Comparison of ENCODE assay signal across 8 mouse cellular contexts in the genomic region with DNA sequence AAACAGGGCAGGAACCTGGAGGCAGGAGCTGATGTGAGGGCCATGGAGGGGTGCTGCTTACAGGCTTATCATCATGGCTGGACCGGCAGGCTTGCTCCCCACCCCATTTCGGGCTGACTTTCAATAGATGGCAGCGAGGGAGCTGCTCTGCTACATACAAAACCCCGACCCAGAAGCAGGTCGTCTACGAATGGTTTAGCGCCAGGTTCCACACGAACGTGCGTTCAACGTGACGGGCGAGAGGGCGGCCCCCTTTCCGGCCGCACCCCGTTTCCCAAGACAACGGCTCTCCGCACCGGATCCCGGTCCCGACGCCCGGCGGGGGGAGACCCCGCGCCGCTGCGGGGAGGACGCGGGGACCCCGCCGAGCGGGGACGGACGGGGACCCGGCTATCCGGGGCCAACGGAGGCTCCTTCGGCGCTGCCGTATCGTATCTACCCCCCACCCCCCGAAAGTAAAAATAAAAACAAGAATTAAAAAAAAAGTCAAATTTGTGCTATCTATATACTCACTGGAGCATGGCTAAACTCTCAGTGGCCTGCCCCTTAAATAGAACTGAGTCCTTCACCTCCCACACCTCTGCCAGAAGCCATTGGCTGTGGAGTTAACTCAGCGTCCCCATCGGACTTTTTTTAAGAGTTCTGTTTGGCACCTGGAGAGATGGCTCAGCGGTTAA. TPM values are rescaled to one million over a fixed set of nuclear protein-coding genes. Genes with fewer than 3 reads are reported as not detected.
A peak's percentile ranks its signal among the peaks of the same experiment; 100 is the strongest.
DNase-seq lines count a peak whose midpoint lies in the region; ATAC-seq and TF ChIP-seq lines count a peak whose summit lies in the region.

No protein-coding gene starts in this region.

- H3K4me3 ChIP-seq in heart, embryonic 12.5 days = peak overlapping the region; percentile 61
- peak overlapping the region; percentile 43 for H3K4me3 ChIP-seq in ES-Bruce4 (ENCODE audit: low read depth, low read length)
- peak overlapping the region; percentile 38 for H3K4me3 ChIP-seq in forebrain, embryonic 11.5 days (ENCODE audit: low read depth, low read length)

- H3K9ac ChIP-seq in heart, embryonic 12.5 days = peak overlapping the region; percentile 67
- H3K9ac ChIP-seq in ES-Bruce4 (ENCODE audit: low read depth, poor library complexity, severe bottlenecking) = peak overlapping the region; percentile 63
- peak overlapping the region; percentile 52; the same call in 1 of the 2 replicates for H3K9ac ChIP-seq in forebrain, embryonic 11.5 days (ENCODE audit: low read length)

- H3K4me2 ChIP-seq in heart, embryonic 12.5 days = peak overlapping the region; percentile 97
- H3K4me2 ChIP-seq in forebrain, embryonic 11.5 days (ENCODE audit: low read depth, low read length, severe bottlenecking) = peak overlapping the region; percentile 70

- no peaks in the 10 kb centered on the region for H3K36me3 ChIP-seq in heart, embryonic 12.5 days
- H3K36me3 ChIP-seq in ES-Bruce4 (ENCODE audit: control insufficient read depth, insufficient read depth, low read length, poor library complexity, severe bottlenecking) = no peaks in the 10 kb centered on the region
- no peaks in the 10 kb centered on the region for H3K36me3 ChIP-seq in forebrain, embryonic 11.5 days (ENCODE audit: control insufficient read depth, insufficient read depth, low read length)

- intact Hi-C loops in heart, postnatal 25 days (cut with DNase I) = no loop called here

- TF ChIP-seq CTCF in ES-Bruce4 (IDR thresholded peaks at IDR 0.05; ENCODE audit: low read depth, low read length) = no peak

- DNase-seq in heart, postnatal 25 days (ENCODE audit: low spot score) = no peak
- no peak for DNase-seq in forebrain, embryonic 11.5 days (ENCODE audit: low spot score)
- DNase-seq in liver = peak; percentile 59
- DNase-seq in retina, embryonic 14.5 days (ENCODE audit: low spot score) = peak; percentile 28
- DNase-seq in gastrocnemius, postnatal 25 days = no peak
- no peak for DNase-seq in urinary bladder, adult 2 months (ENCODE audit: low spot score)

- TF ChIP-seq EP300 in ES-Bruce4 (IDR thresholded peaks at IDR 0.05; ENCODE audit: insufficient read depth, low read depth, low read length) = no peak

- TF ChIP-seq POLR2A in ES-Bruce4 (IDR thresholded peaks at IDR 0.05; ENCODE audit: insufficient read depth, low read length) = no peak

- no peak overlapping the region for H3K27ac ChIP-seq in heart, embryonic 12.5 days (ENCODE audit: poor library complexity, severe bottlenecking)
- H3K27ac ChIP-seq in ES-Bruce4 (ENCODE audit: insufficient read depth, low read length) = no peak overlapping the region
- H3K27ac ChIP-seq in forebrain, embryonic 11.5 days (ENCODE audit: low read depth, low read length) = no peak overlapping the region

- 0 out of 2 replicates have a peak, but pooled peaks cover 5% of the 10 kb centered on the region for H3K4me1 ChIP-seq in heart, embryonic 12.5 days (replicated peaks)
- H3K4me1 ChIP-seq in ES-Bruce4 (ENCODE audit: control insufficient read depth, insufficient read depth, low read length) = no peaks in the 10 kb centered on the region
- H3K4me1 ChIP-seq in forebrain, embryonic 11.5 days (replicated peaks; ENCODE audit: control insufficient read depth, insufficient read depth, low read length) = no peaks in the 10 kb centered on the region

- H3K9me3 ChIP-seq in heart, embryonic 12.5 days (replicated peaks) = no peaks in the 10 kb centered on the region
- H3K9me3 ChIP-seq in ES-Bruce4 (replicated peaks; ENCODE audit: control insufficient read depth, insufficient read depth, low read length, poor library complexity, severe bottlenecking) = no peaks in the 10 kb centered on the region
- no peaks in the 10 kb centered on the region for H3K9me3 ChIP-seq in forebrain, embryonic 11.5 days (ENCODE audit: control insufficient read depth, low read length)

- 2% methylated on average over 47 of the region's 47 CpGs for WGBS in heart, embryonic 12.5 days
- WGBS in forebrain, embryonic 11.5 days = 2% methylated on average over 47 of the region's 47 CpGs

- peak; percentile 86 for ATAC-seq in heart, embryonic 12.5 days (ENCODE audit: insufficient number of reproducible peaks, low FRiP score)
- ATAC-seq in forebrain, embryonic 11.5 days (replicated peaks; ENCODE audit: low FRiP score) = peak; percentile 48; the same call in 1 of the 2 replicates

- no peaks in the 10 kb centered on the region for H3K27me3 ChIP-seq in heart, embryonic 12.5 days (replicated peaks)
- H3K27me3 ChIP-seq in ES-Bruce4 (ENCODE audit: control insufficient read depth, insufficient read depth, low read length, poor library complexity, severe bottlenecking) = no peaks in the 10 kb centered on the region
- H3K27me3 ChIP-seq in forebrain, embryonic 11.5 days (ENCODE audit: control insufficient read depth, insufficient read depth, low read length) = peaks cover 3% of the 10 kb centered on the region; the same call in 1 of the 2 replicates

RNA-seq across cellular contexts. Expression of a gene that starts 9.5 kb away (rescaled TPM):
- polyA plus RNA-seq in heart, embryonic 12.5 days (2016; fragmentation: Nextera tagmentation; extraction: Ambion mirVana) = 27.1 and 27.6 TPM in 2 replicates
- 10 to 100 TPM; 21.4 to 23.6 TPM for total RNA-seq in heart, postnatal 25 days (2021)
- polyA plus RNA-seq in ES-Bruce4 (2011; ENCODE audit: insufficient read depth, insufficient read length, low read depth, missing spikeins) = 73.4 and 74.4 TPM in 2 replicates
- polyA plus RNA-seq in forebrain, embryonic 11.5 days (2014; fragmentation: Nextera tagmentation; extraction: Ambion mirVana) = 38.3 and 41.4 TPM in 2 replicates
- total RNA-seq in gastrocnemius, postnatal 25 days (2021) = 1 to 10 TPM; 2.4 to 2.8 TPM
- 35.7 and 38.3 TPM in 2 replicates for polyA plus RNA-seq in urinary bladder, adult 2 months (2012; rRNA removed)

RNA-seq across cellular contexts. Expression of a gene that starts 32.1 kb away (rescaled TPM):
- 79.7 and 83.1 TPM in 2 replicates for polyA plus RNA-seq in heart, embryonic 12.5 days (2016; fragmentation: Nextera tagmentation; extraction: Ambion mirVana)
- total RNA-seq in heart, postnatal 25 days (2021) = 10 to 100 TPM; 87.3 to 94.7 TPM
- 43.7 and 46.1 TPM in 2 replicates for polyA plus RNA-seq in ES-Bruce4 (2011; ENCODE audit: insufficient read depth, insufficient read length, low read depth, missing spikeins)
- 75.2 and 78.5 TPM in 2 replicates for polyA plus RNA-seq in forebrain, embryonic 11.5 days (2014; fragmentation: Nextera tagmentation; extraction: Ambion mirVana)
- total RNA-seq in gastrocnemius, postnatal 25 days (2021) = 10 to 100 TPM; 32.6 to 41.3 TPM
- polyA plus RNA-seq in urinary bladder, adult 2 months (2012; rRNA removed) = 120 and 134 TPM in 2 replicates

RNA-seq across cellular contexts. Expression of a gene that starts 53.4 kb away (rescaled TPM):
- polyA plus RNA-seq in heart, embryonic 12.5 days (2016; fragmentation: Nextera tagmentation; extraction: Ambion mirVana) = 108 TPM in 2 replicates
- total RNA-seq in heart, postnatal 25 days (2021) = 100 to 1,000 TPM; 284 to 285 TPM
- polyA plus RNA-seq in ES-Bruce4 (2011; ENCODE audit: insufficient read depth, insufficient read length, low read depth, missing spikeins) = 23.4 and 26.6 TPM in 2 replicates
- polyA plus RNA-seq in forebrain, embryonic 11.5 days (2014; fragmentation: Nextera tagmentation; extraction: Ambion mirVana) = 51.8 and 54.0 TPM in 2 replicates
- 10 to 100 TPM; 84.7 to 94.2 TPM for total RNA-seq in gastrocnemius, postnatal 25 days (2021)
- polyA plus RNA-seq in urinary bladder, adult 2 months (2012; rRNA removed) = 265 and 300 TPM in 2 replicates

RNA-seq across cellular contexts. Expression of a gene that starts 55.1 kb away (rescaled TPM):
- polyA plus RNA-seq in heart, embryonic 12.5 days (2016; fragmentation: Nextera tagmentation; extraction: Ambion mirVana) = 68.9 and 75.3 TPM in 2 replicates
- 10 to 100 TPM; 54.7 to 59.7 TPM for total RNA-seq in heart, postnatal 25 days (2021)
- polyA plus RNA-seq in ES-Bruce4 (2011; ENCODE audit: insufficient read depth, insufficient read length, low read depth, missing spikeins) = 255 and 287 TPM in 2 replicates
- polyA plus RNA-seq in forebrain, embryonic 11.5 days (2014; fragmentation: Nextera tagmentation; extraction: Ambion mirVana) = 125 and 140 TPM in 2 replicates
- 10 to 100 TPM; 16.9 to 29.3 TPM for total RNA-seq in gastrocnemius, postnatal 25 days (2021)
- polyA plus RNA-seq in urinary bladder, adult 2 months (2012; rRNA removed) = 12.0 and 19.0 TPM in 2 replicates

Comparison
In these comparisons a context has a peak if more than half of its experiments do, and no peak if none do; other contexts are left out.
1. DNase-seq: peak in liver (single experiment) and retina, embryonic 14.5 days (single experiment); none in heart, postnatal 25 days (single experiment), forebrain, embryonic 11.5 days (single experiment), gastrocnemius, postnatal 25 days (single experiment) and urinary bladder, adult 2 months (single experiment).
2. Peak in every context shown above with its lines, with median percentiles within 50 percentile points of each other: H3K4me3 ChIP-seq and H3K9ac ChIP-seq.